Mouse (Mus musculus) brain, embryonic 14.5 days (tissue): ENCODE data around the gene Slc37a3. TPM values are rescaled to one million over a fixed set of nuclear protein-coding genes. Genes with fewer than 3 reads are reported as not detected.
A peak's percentile ranks its signal among the peaks of the same experiment; 100 is the strongest.
"Not testable (repeated sequence)": the region's sequence is repeated elsewhere in the genome, so short reads cannot be mapped to it uniquely, and the experiment has no call there.

Experiments
- DNase-seq: peaks from one replicate; pipeline ENCODE4 v3.0.0-alpha.2; 2011; ENCODE audit warnings: low read depth
- CTCF ChIP-seq: fragments of 200-500 bp; IDR thresholded peaks from 2 replicates; pipeline ENCODE4 v1.5.1; 2012; ENCODE audit warnings: inconsistent platforms, mild to moderate bottlenecking, moderate library complexity, borderline replicate concordance; ENCODE audit not compliant: insufficient read depth, insufficient read length; ENCODE audit errors: extremely low read depth
- POLR2A ChIP-seq: fragments of 200-500 bp; IDR thresholded peaks from 2 replicates; pipeline ENCODE4 v1.6.1; 2012; ENCODE audit warnings: mild to moderate bottlenecking, inconsistent platforms, borderline replicate concordance; ENCODE audit not compliant: poor library complexity, insufficient read depth, insufficient read length, severe bottlenecking; ENCODE audit errors: extremely low read depth
- polyA plus RNA-seq: library from polyadenylated mRNA; depleted of rRNA; stranded (reverse); fragments of >200 nt; gene quantifications from 2 replicates; pipeline ENCODE4 v1.2.3, GENCODE M21; 2012; rRNA removed

Slc37a3 gene
- 37.5 and 42.7 TPM in 2 replicates for polyA plus RNA-seq

DNA sequence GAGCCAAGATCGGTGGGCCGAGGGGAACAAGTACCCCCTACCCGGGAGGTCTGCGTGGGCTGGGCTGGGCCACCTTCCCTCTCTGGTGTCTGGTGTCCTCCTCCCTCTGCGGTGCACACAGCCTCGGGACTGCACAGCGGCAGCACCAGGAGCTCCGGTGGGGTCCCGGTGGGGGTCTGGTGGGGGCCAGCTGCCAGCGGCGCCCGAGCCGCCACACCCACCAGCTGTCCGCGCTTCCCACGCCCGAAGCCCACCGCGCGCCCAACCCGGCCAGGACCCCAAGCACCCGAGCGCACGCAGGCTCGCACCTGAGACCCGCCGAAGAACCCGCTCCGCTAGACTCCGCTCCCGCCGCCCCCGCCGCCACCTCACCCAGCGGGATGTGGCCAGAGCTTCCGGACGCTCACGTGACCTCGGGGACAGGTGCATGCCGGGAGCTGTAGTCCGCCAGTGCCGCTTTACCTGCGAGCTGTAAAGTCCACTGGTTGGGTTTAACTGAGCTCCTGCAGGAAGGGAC, at the start of gene Slc37a3:
Slc37a3 (minus strand) TSS at position 365 of the 517 bp plus-strand sequence.
- TF ChIP-seq CTCF (no peak), POLR2A (peak; percentile 89)
- peak; percentile 92 for DNase-seq

DNA sequence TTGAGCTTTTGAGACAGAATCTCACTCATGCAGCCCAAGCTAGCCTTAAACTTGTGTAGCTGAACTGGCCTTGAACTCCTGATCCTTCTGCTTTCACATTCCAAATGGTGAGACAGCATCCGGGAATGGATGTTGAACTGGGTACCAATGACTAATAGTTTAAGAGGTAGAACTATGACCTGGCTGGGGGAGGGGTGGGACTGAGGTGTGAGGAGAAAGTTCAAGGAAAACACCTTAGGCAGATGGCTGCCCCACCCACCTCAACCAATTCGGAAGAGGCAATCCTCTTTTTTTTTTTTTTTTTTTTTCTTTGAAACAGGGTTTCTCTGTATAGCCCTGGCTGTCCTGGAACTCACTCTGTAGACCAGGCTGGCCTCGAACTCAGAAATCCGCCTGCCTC, 49.2 kb upstream of the Slc37a3 start:
- no peak for DNase-seq
- TF ChIP-seq CTCF (no peak), POLR2A (no peak)

DNA sequence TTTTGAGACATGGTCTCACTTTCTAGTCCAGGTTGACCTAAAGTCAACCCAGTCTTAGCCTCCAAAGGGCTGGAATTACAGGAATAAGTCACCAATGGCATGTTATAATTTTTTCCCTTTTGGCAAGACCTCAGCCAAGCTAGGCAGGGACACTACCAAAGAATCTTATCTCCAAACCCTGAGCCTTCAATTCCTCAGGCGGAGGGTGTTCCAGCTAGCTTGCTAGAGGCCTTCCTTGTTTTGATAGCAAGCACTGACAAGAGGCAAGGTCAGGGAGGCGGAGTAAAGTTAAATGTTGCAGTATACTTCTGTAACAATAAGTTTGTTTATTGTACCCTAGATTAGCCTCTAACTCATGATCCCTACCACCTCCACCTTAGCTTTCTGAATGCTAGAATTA, 47.7 kb upstream of the Slc37a3 start:
- no peak for DNase-seq
- TF ChIP-seq CTCF: no peak
- no peak for TF ChIP-seq POLR2A

DNA sequence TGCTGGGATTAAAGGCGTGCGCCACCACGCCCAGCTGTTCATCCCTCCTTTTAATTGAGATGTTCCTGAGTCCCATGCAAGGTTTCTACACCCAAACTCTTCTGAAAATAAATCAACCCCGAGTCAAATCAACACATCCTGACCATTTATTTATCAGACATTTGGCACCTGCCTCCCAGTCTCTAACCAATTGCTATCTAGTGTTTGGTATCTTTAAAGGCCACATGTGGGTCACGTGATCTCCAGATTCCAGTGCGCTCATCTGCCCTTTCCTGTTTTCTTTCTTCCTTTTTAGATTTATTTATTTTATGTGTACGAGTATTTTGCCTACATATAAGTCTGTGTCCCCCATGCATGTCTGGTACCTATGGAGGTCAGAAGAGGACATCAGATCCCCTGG, 46.2 kb upstream of the Slc37a3 start:
- DNase-seq: no peak
- TF ChIP-seq POLR2A (no peak), CTCF (no peak)

DNA sequence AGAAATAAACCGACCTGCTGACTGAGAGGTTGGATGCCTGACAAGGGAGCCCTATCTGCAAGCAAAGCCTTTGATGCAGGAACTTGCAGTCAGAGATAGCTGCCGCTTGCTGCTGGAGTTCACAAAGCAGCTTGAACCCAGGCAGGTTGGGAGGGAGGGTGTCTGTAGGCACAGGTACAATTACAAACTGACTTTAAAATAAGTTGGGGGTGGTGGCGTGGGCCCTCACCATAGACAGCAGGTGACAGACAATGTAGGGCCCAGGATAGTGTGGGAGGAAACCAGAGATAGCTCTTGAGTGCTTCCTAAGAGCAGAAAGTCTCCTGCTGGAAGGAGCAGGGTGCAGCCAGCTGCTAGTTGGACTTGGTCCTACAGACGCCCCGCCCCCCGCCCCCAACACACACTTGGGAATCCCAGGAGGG, 45.7 kb upstream of the Slc37a3 start:
- DNase-seq: no peak
- TF ChIP-seq CTCF (no peak), POLR2A (no peak)

DNA sequence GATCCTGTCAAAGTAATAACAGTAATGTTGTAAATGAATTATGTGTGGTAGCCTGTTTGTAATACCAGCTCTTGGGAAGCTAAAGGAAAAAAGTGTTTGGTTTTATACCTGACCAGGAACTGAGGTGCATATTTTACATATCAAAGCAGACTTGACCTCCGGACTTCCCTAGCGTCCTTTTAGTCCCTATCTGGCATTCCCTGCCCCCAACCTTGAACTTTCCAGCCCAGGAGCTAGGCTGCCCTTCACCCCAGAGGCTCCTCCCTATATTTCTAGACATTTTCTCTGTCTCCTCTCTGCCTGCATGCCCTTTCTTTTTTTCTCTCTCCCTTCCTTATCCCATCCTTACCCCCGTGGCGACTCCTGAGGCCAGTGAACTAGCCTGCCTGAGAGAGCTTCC, 43.4 kb upstream of the Slc37a3 start:
- TF ChIP-seq POLR2A: no peak
- TF ChIP-seq CTCF: no peak
- no peak for DNase-seq

DNA sequence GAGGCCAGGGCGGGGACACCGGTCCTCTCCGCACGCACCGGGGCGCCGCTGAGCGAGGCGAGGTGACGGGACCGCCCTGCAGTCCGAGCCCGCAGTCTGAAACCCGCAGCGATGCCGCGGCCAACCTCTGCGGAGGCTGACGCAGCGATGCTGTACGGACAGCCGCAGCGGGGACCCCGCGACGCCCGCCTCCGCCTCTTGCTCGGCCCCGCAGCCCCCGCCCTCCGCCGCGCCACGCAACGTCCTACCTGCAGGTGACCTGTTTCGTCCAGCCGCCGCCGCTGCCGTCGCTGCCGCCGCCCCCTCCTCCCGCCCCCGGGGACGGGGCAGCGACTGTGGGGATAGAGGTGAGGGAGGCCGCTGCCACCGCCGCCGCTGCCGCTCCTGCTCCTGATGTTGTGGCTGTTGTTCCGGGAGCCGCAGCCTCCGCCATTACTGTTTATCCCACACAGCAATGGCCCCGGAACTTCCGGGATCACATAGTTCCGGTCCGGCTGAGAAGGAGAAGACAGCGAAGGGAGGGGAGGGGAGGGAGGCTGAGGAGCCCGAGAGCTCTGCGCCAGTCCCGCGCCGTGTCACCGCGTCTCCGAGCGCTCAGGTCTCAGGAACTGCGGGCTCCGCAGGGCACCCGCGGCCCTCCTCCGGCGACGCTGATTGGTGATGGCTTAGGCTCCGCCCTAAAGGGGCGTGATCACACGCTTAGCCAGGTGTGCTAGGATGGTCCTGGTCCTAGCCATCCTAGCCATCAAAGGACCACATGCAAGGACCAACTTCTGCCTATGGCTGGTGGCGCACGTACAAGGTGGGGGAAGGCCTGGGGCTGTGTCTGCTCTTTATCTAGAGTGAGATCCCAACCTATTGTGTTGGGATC, 42.6 kb upstream of the Slc37a3 start, which contains the start of gene Mkrn1:
Mkrn1 (minus strand) TSS at position 612 of the 871 bp plus-strand sequence.
- TF ChIP-seq CTCF: no peak
- TF ChIP-seq POLR2A: peak; percentile 72
- peak; percentile 97 for DNase-seq

DNA sequence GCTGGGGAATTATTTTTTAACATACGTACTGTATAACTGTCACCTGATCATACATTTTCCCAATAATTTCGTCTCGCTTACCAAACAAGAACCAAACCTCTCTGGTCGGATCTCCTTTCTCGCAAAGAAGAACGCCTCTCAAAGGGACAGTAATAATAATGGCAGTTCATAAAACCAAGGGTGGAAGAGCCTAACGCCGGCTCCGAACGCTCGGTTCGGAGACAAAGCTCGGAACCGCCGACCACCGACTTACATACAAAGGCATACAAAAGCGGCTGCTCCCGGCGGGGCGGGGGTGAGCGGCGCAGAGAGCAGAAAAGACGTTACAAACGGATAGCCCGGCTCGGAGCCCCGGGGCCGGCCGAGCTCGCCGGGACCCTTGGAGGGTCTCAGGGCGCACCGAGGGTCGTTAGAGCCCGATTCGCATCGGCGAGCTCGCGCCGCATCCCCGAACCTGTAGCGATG, 41.9 kb upstream of the Slc37a3 start:
- DNase-seq: peak; percentile 72
- TF ChIP-seq CTCF (no peak), POLR2A (no peak)

DNA sequence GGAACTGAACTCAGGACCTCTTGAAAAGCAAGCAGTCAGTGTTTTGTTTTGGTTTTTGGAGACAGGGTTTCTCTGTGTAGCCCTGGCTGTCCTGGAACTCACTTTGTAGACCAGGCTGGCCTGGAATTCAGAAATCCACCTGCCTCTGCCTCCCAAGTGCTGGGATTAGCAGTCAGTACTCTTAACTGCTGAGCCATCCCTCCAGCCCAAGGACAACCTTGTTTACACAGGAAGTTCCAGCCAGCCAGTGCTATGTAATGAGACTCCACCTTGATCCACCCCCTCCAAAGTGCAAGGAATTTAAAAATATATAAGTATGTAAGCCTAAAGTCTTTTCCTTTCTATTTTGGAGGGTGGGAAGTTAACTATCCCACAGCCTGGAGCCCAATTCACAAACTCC, 39.2 kb upstream of the Slc37a3 start:
- not testable (repeated sequence) for DNase-seq

DNA sequence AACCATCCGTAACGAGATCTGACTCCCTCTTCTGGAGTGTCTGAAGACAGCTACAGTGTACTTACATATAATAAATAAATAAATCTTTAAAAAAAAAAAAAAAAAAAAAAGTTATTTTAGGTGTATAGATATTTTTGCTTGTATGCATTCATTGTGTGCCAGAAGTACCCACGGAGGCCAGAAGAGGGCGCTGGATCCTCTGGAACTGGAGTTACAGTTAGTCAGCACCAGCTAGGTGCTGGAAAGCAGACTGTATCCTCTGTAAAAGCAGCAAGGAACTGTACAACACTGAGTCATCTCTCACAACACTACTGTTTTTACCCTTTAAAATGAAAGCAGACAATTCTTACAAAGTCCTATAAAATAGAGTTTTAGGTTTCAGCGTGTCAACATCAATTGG, 38.3 kb upstream of the Slc37a3 start:
- peak; percentile 59; the same call in 1 of the 2 replicates for TF ChIP-seq CTCF
- TF ChIP-seq POLR2A: no peak
- DNase-seq: peak; percentile 62

DNA sequence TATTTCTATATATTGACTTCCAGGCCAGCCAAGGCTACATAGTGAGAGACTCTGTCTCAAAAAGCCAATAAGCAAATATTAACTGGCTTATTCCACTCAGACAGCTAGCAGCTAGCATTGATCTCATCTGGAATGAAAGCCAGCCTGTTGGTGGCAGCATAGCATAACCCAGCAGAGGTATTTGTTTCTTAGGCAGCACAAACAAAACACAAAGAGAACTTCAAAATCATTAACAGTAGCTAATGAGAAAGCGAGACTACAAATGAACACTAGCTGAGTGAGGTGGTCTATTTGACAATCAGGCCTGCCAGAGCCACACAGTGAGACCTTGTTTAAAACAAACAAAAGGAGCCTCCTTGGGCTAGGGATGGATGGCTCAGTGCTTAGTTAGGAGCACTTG, 36.6 kb upstream of the Slc37a3 start:
- DNase-seq: peak; percentile 60
- TF ChIP-seq POLR2A: no peak
- peak; percentile 30; the same call in 1 of the 2 replicates for TF ChIP-seq CTCF

DNA sequence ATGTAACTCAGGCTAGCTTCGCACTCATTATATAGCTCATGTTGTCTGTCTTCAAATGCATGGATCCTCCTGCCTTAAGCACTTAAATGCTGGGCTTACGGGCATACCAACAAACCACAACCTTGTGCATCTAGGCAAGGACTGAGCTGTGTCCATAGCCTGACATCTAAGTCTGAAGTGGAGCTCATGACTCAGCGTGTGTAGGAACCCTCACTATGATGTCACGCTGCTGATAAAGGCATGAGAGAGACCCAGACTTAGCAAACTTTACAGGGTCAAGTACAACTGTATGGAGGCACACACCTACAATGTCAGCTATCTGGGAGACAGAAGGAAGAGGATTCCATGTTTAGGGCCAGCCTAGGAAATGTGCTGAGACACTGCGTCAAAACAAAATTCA, 29.0 kb upstream of the Slc37a3 start:
- no peak for DNase-seq
- no peak for TF ChIP-seq CTCF
- TF ChIP-seq POLR2A: no peak
